Mouse (Mus musculus): ENCODE results near the gene Fgf15.

- no peak for TF ChIP-seq CTCF (conservative IDR thresholded peaks at IDR 0.05 in 1 of 2, IDR thresholded peaks at IDR 0.05 in 1 of 2; ENCODE audit: low read depth in 2 of 2, low read length in 2 of 2)
- TF ChIP-seq EP300 (IDR thresholded peaks at IDR 0.05; ENCODE audit: low read length) = no peak
Observed at GRCm38 (mm10) chr7:144847067-144847466, 49.3 kb upstream of the Fgf15 start, which contains the start of gene Fgf4.

All from CH12.LX (cell line).